Mouse (Mus musculus) C2C12 (cell line): ENCODE data around the gene Tcf25.

ENCODE experiments used
- CTCF ChIP-seq: IDR thresholded peaks from one replicate; pipeline ENCODE4 v1.5.1; 2011; ENCODE audit not compliant: control insufficient read depth, insufficient read depth, insufficient read length
- MAX ChIP-seq: IDR thresholded peaks from one replicate; pipeline ENCODE4 v1.6.1; 2011; ENCODE audit warnings: mild to moderate bottlenecking, control low read depth
- MYOD1 ChIP-seq: IDR thresholded peaks from one replicate; pipeline ENCODE4 v1.6.1; 2011; ENCODE audit warnings: low read depth; ENCODE audit not compliant: control insufficient read depth, insufficient read length

GRCm38 (mm10) chr8:123333091-123333587 lies 40.4 kb upstream of the Tcf25 start:
- no peak for TF ChIP-seq CTCF
- no peak for TF ChIP-seq MAX
- no peak for TF ChIP-seq MYOD1
